Mouse (Mus musculus) C2C12 (cell line): Measurements from ENCODE around the gene Zfp385c.

Experiments
- CEBPB ChIP-seq: IDR thresholded peaks from one replicate; pipeline ENCODE4 v1.6.1; 2011; ENCODE audit warnings: low read depth, mild to moderate bottlenecking, control low read depth, moderate library complexity
- CTCF ChIP-seq: IDR thresholded peaks from one replicate; pipeline ENCODE4 v1.5.1; 2011; ENCODE audit not compliant: control insufficient read depth, insufficient read depth, insufficient read length
- FOSL1 ChIP-seq: IDR thresholded peaks from one replicate; pipeline ENCODE4 v1.8.0; 2011; ENCODE audit warnings: mild to moderate bottlenecking, low read length; ENCODE audit not compliant: poor library complexity, insufficient read depth, severe bottlenecking
- MAX ChIP-seq: IDR thresholded peaks from one replicate; pipeline ENCODE4 v1.6.1; 2011; ENCODE audit warnings: mild to moderate bottlenecking, control low read depth
- MYOD1 ChIP-seq: IDR thresholded peaks from one replicate; pipeline ENCODE4 v1.6.1; 2011; ENCODE audit warnings: low read depth; ENCODE audit not compliant: control insufficient read depth, insufficient read length
- MYOG ChIP-seq: IDR thresholded peaks from one replicate; pipeline ENCODE4 v1.6.1; 2011; ENCODE audit not compliant: control insufficient read depth, insufficient read length; ENCODE audit errors: extremely low read depth

DNA sequence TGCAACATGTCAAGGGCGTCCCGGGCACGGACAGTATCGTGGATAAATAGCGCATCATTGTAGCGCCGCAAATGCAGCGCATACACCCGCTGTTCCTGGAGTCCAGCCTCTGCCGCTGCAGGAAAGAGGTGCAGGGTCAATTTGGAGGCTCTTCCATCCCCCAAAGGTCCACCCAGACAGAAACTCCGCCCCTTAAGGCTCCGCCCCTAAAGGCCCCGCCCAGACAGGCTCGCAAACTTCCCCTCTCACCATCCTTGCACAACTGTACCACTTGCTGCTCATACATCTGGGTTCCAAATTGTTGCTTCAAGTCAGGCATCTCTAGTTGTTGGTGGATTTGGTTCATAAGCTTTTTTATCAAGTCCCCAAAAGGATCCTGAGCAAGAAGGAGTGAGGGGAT, 9.0 kb upstream of the Zfp385c start:
- TF ChIP-seq MAX: no peak
- TF ChIP-seq CTCF: no peak
- no peak for TF ChIP-seq MYOD1
- TF ChIP-seq CEBPB: no peak
- TF ChIP-seq FOSL1: no peak
- TF ChIP-seq MYOG: no peak
